Mouse (Mus musculus) erythroblast, embryonic 14.5 days (primary cell): ENCODE results near the gene Paqr6.

Source experiments
- GATA1 ChIP-seq: IDR thresholded peaks from 2 replicates; pipeline ENCODE4 v1.6.1; 2012; ENCODE audit warnings: low read length, inconsistent platforms, mixed read lengths
- TAL1 ChIP-seq: IDR thresholded peaks from 3 replicates; pipeline ENCODE4 v1.6.1; 2012; ENCODE audit warnings: low read length, inconsistent platforms, mixed read lengths

DNA sequence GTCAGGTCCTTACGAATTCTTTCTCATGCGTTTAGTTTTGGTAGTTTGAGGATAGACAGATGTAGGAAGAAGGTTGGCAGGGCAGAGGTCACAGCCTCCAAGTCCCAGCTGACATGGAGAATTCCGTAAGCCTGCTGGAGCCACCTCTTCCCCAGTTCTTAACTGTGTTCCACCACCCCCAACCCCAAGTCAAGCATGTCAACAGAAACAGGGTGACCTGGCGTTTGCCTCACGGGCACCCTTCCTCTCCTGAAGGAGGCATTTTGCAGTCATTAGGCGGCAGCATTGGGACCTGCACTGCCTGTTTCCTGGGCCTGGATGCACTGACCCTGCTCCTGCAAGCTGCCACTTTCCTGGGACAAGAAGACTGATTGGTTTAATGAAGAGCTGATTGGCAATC, 53.6 kb downstream of the Paqr6 start:
- no peak for TF ChIP-seq GATA1
- no peak for TF ChIP-seq TAL1
